Mouse (Mus musculus) adrenal gland, adult 18-20 months (tissue): Measurements from ENCODE around the gene Cuedc1. TPM values are rescaled to one million over a fixed set of nuclear protein-coding genes. Genes with fewer than 3 reads are reported as not detected.

ENCODE experiments used
- DNase-seq, 2 experiments: peaks; one replicate each; pipeline ENCODE4 v3.0.0; 2021 to 2022; ENCODE audit warnings: low spot score in 2 of 2
- total RNA-seq, 2 experiments: library from RNA; stranded (reverse); gene quantifications; 1 replicate in 1 of 2; 2 replicates in 1 of 2; pipeline ENCODE4 v1.2.3; 2021

The Cuedc1 gene
- total RNA-seq, 2 experiments from 2014 or later, result 40.2 to 42.4 TPM

DNA sequence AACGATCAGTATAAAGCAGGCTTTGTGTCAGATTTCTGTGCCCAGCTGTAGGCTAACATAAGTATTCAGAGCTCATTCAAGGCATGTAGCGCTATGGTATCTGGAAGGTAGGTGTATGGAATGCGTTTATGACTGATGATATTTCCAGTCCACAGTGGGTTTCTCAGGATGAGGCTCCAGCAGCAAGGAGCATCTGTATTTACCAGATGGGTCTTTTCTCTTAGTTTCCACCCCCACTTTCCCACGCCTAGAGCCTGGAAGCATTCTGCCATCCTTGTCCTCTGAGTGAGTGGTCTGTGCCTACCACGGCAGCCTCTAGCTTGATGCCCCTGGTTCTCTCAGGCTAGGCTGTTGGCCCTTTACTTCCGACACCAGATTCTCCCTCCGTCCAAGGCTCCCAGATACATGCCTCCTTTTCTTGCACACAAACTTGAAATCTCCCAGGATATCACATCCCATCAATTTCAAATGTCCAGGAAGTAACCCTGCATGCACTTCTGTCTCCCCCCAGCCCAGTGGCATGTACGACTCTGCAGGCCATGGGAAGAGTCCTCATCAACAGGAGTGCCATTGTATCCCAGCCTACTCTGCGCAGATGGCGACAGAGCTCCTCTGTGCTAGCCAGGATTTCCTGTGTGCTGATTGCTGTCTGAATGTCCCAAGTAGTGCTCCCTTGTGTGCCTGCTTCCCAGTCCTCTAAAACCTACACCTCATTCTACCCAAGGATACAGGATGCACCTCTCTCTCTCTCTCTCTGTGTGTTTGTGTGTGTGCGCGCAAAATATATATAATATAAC, 48.6 kb downstream of the Cuedc1 start:
- DNase-seq, result no peak

DNA sequence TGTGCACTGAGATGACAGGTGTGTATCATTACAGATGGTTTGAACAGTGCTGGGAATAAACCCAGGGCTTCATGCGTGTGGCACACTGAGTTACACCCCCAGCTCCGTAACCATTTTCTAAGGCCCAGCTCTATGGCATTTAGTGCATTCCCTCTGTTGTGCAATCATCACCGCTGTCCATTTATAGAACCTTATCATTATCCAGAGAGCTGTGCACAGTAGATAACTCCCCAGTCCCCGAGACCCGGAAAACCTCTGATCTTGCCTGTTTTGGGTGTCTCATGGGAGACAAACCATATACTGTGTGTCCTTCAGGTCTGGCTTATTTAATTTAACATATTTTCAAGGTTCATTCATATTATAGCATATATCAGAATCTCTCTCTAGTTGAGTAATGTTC, 49.5 kb downstream of the Cuedc1 start:
- DNase-seq, result no peak

- DNase-seq, result no peak
Observed at GRCm38 (mm10) chr11:88148015-88148637, 50.3 kb downstream of the Cuedc1 start.

DNA sequence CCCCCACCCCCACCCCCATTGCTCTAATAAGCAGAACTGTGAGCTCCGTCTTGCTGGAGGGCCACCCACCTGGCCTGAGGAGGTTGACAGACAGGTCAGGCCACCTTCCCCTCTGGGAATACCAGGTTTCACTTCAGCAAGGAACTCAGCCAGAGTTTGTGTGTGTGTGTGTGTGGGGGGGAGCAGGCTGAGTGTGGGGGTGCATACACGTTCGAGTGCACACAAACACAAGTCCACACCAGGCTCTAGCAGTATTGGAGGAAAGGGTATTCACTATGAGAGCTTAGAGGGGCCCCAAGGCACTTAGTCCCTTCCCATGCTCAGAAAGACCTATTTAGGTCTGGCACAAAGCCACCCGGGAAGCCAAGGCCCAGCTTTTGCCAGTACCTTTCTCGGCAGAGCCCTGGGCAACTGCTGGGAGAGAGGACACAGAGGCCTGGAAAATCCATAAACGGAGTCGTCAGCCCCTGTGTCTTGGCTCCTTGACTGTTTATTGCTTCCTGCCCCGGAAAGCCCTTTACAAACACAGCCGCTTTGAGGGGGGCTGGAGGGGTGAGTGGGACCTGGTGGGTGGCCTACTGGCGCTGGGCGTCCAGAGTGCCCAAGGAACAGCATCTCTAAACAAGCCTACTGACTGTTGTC, 50.9 kb downstream of the Cuedc1 start:
- DNase-seq, result no peak

GRCm38 (mm10) chr11:88151379-88152155, 53.7 kb downstream of the Cuedc1 start:
- DNase-seq, result no peak

- DNase-seq, result no peak
Observed at GRCm38 (mm10) chr11:88153880-88154279, 56.0 kb downstream of the Cuedc1 start.

GRCm38 (mm10) chr11:88154500-88154899, 56.6 kb downstream of the Cuedc1 start:
- no peak for DNase-seq

GRCm38 (mm10) chr11:88155451-88155850, 57.6 kb downstream of the Cuedc1 start:
- DNase-seq, result no peak

DNA sequence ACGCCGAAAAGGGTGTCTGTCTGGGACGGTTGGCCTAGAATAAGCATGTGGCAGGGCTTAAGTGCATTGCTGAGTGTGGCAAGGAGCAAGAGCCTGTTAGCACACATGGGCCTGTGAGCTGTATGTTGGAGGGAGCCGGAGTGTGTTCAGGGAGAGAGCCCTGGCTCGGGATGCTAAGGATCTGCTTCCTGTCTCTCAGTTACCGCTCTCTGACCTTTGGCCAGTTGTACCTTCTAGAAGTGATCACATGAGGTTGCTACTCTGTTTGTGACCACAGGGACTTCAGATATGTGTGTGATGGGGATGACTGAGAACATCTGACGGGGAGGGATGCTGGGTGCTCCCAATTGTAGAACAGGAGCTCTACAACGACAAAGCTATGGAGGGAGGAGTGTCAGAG, 58.1 kb downstream of the Cuedc1 start:
- no peak for DNase-seq

DNA sequence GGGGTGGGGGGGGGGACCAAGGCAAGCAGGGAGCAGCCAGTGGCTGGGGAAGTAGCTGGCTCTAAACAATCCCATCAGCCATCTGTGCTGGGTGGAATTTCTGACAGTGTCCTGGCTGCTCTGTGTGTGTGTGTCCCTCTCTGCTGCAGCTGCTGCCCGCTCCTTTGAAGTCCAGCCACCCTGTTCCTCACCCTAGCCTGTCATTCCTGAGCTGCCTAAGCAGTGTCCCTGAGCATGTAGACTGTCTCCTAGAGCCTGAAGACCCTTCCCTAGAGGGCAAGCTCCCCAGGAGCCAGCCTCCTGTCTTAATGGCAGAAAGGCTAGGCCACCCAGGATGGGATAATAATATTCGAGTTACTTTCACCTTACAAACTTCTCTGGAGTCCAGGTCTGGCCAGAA, 58.5 kb downstream of the Cuedc1 start:
- DNase-seq, result no peak

GRCm38 (mm10) chr11:88158842-88159246, 61.0 kb downstream of the Cuedc1 start:
- no peak for DNase-seq

GRCm38 (mm10) chr11:88159389-88159788, 61.5 kb downstream of the Cuedc1 start:
- DNase-seq, result no peak

DNA sequence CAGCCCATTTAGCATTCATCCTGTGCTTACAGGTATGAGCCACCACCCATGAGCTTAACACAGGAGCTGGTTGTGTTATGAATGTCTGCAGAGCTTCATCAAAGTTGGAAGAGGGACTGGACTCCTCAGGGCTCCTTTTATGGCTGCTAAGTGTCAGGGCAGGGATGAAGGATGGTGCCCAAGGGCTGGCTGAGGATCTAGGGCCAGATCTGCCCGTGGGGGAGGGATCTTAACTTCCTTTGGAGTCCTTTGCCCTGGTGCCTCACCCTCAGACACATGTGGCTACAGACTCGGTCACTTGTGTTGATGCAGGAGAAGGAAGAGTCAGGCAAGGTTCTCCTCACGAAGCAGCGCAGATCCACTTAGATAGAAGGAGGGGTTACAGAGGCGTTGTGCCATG, 62.5 kb downstream of the Cuedc1 start:
- no peak for DNase-seq

- DNase-seq, result peak; percentile 59 to 64
Observed at GRCm38 (mm10) chr11:88161051-88161581, 63.3 kb downstream of the Cuedc1 start.

DNA sequence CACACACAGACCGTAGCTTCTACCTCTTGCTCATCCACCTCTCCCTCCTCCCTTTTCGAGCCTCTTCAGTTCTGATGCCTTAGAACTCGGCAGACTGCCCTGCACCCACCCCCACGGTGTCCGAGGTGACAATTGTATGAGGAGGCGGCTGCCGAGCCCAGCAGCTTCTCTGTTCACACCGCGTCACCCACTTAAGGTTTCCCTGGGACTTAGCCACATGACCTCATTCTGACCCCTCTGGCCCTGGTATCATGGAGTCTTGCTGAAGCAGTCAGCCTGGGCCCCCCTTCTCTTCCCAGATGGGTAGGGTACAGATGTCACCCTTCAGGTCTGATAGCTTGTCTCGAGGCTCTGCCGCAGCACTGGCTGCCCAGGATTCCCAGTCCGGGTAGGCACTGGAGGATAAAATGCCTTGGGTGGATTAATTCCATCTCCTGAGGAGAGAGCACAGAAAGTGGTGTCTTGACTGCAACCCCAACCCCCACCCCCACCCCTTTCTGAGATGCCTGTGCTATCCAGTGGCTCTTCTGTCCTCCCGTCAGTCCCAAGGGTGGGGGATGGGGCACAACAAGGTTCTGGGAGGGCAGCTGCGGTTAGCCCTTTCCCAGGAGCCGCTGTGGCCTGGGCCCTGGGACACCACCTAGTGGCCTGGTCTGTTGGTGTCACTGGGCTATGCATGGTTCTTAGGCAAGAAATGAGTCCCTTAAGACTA, 63.9 kb downstream of the Cuedc1 start:
- peak; percentile 88 for DNase-seq

GRCm38 (mm10) chr11:88162740-88163139, 64.9 kb downstream of the Cuedc1 start:
- DNase-seq, result no peak

GRCm38 (mm10) chr11:88164213-88164723, 66.4 kb downstream of the Cuedc1 start:
- DNase-seq, result no peak

GRCm38 (mm10) chr11:88164801-88165377, 67.0 kb downstream of the Cuedc1 start:
- peak; percentile 78 to 85 for DNase-seq

GRCm38 (mm10) chr11:88165683-88166364, 68.0 kb downstream of the Cuedc1 start:
- no peak for DNase-seq
